Mouse (Mus musculus): Measurements from ENCODE around the gene Gm10277.

The Gm10277 gene

DNA sequence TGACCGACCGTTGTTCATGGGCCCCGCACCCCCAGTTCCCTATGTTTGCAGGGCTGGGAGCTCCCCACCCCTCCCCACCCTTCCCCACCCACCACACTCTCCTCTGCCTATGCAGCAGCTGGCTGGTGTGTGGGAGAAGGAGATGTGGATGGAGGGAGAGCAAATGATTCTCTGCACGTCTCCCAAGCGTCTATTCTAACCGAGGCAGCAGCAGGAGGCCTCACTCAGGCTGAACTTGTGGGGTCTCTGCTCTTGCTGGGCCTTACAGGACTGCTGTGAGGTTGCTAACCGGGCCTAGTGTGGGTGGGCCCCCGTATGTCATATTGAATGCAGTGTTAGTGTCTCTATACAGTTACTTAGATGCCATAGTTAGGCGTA is 12.9 kb upstream of the Gm10277 start:
- DNase-seq (ENCODE audit: low read depth, low spot score) = no peak

DNA sequence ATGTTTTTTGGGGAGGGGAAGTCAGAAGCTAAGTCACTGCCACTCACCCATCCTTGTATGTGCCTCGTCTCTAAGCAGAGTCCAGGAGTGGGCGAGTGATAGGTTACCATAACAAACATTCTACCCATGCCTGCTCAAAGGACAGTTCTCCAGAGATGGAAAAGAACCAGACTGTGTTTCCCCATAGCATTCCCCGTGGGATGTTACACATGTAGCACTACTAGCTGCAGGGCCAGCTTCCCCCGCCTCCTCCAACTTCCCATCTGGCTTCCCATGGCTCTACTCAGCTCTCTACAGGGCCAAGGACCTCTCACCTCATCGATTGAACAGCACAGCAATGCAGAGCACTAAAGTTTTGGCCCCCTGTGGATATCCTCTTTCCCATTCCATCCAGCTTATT is 7.7 kb upstream of the Gm10277 start:
- no peak for DNase-seq (ENCODE audit: low read depth, low spot score)

DNA sequence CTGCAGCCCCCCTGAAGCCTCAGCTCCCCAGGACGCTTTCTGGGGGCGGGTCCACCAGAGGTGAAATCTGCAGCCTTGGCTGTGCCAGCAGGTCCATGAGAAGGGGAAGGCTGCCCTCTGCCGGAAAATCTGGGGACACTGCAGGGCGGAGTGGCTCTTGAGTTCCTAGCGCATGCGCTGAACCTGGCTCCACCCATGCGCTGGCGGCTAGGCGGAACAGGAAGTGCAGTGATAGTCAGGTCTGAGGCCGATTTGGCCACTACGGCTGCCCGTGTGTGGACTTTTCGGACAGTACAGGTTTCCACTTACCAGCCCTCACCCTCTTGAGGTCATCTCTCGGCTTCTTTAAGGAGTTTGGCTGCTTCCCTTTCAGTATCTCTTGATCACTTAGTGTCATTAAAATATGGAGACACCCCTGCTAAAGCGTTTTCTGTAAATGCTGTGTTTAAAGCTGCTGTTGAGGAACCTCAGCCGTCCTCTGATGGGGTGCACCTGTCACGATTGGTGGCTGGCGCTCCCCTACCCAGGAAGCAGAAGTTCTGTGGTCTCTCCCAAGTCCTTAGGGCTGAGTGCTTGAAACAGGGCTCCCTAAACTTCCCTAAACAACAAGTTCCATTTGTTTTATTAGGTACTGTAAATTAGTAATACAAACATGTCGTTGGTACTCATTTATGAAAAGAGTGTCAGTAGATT is 5.8 kb upstream of the Gm10277 start:
- DNase-seq (ENCODE audit: low read depth, low spot score) = peak; percentile 95

DNA sequence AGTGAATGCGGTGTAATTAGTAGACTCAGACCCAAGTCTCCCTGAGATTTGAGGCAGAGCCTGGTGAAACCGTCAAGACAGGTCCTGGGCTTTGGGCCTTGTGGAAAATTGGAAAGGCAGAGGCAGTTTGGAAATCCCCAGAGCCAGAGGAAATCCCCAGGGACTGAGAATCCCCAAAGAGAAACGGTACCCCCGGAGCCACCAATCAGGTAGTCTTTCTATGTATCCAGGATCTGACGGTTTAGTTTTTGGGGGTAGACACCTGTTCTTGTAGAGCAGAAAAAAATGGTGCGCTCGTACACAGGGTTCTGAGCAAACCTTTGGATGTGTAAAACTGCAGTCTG is 5.0 kb upstream of the Gm10277 start:
- no peak for DNase-seq (ENCODE audit: low read depth, low spot score)

DNA sequence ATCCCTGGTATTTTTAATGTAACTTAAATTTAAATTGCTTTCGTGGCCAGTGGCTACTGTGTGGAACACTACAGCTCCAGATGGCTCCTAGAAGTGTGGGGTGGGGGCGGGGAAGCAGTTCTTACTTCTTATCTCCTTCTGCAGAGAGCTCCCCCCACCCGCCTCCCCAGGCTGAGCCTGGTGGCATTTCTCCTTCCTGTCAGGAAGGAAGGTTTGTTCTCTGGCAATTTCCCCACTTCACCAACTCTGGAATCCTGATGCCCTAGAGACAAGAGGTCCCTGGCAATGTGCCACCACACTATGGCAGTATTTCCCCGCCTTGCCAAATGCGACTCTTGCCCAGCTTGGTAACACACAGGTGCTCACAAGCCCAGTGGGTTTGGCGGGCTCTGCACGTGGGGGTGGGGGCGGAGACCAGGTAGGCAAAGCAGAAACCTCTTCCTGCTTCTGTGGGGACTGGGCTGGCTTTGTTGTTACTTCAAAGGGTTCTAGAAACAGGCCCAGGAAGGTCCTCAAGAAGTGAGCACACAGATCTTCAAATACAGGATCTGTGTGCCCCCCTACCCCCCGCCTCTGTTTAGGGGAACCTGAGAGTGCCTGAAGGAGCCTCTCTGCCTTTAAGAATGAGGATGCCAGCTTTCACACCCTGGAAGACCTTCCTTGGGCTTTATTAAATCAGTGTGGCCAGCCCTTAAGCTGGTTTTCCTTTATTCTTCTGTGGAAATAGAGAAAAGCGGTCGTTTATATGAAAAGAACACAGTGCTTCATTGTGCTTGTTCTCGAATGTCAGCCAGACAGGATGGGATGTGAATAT is 4.4 kb upstream of the Gm10277 start:
- DNase-seq (ENCODE audit: low read depth, low spot score) = no peak

DNA sequence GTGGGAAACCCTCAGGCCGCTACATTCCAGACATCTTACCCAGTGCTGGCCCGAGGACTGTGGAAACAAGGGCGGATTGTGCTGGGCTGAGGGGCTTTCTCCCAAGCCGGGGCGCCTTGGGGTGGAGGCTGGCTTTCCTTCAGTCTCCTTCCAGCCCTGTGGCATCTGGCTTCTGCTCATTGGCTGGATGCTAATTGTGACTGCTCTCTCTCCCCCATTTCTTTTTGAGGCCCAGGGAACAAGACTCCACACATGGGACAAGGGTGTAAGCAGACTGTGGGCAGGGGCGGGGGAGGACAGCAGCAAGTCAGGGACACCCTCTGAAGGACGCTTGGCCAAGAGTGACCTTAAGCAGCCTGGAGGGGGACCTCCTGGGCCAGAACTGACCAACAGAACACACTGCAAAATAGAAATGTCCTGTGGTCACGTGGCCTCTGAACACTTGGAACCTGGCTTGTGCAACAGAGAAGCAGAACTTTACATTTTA is 3.7 kb upstream of the Gm10277 start:
- DNase-seq (ENCODE audit: low read depth, low spot score) = no peak

DNA sequence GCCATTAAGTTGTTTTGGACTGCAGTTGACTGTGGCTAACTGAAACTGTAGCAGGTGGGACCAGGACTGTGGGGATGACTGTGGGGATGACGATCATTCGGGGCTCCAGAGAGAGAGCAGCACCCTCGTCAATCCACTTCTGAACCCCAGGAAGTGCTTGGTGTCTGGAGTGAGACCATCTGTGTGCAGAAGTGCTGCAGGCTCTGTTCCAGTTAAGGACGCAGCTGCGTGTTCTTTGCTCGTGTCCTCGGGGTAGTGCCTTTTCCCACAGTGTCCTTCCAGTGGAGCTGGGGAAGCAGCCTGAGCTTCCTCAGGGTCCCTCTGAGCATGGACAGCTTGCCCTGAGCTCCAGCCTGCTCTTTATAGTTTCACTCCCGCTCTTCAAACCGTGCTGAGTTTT is 2.7 kb upstream of the Gm10277 start:
- no peak for DNase-seq (ENCODE audit: low read depth, low spot score)

DNA sequence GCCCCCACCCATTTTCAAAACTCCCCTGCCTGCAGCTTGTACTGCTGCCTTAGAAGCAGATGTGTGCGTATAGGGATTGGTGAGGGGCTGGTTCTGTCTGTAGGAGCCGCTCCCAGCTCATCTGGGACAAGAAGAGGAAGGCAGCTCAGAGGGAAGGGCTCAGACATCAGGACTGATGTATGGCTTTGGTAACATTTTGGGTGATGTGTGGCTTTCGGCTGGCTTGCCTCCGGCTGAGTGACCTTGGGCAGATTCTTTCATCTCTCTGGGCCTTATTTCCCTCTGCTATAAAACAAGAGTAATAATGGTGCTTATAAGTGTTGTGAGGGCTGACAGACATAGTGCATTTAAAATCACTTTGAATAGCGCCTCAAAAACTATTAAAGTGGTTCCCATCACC is 2.0 kb upstream of the Gm10277 start:
- DNase-seq (ENCODE audit: low read depth, low spot score) = no peak

DNA sequence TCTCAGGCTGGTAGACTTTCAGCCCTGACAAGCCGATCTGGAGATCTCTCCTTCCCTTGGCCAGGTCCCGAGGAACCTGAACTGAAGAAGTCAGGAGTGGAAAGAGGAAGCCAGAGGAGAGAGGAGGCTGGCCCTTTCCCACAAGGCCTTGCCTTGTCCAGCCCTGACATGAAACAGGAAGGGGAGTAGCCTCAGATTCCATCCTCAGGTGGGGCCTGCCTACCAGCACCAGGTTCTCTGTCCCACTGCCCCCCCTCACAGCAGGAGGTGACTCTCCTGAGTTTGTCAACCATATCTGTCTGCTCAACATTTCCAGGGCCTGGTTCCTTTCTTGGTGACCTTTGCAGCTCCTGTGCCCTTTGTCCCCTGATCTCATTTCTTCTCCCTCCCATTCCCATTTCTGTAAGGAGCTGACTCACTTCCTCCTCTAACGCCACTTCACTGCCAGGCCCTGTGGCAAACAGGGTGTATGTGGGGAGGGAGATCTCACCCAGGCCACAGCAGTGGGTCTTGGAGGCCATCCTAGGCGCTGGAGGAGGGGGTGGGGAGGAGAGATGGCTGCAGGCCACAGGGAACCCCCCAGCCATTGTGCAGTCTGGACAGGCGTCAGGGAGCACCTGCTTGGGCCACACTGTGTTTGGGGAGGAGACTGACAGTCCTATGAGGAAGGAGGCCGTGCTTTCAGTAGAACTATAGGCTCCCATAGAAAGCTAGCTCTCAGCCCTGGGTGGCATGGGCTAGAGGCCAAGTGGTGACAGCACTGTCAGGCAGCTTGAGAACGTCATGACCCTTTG is 1.6 kb downstream of the Gm10277 start:
- DNase-seq (ENCODE audit: low read depth, low spot score) = no peak

DNA sequence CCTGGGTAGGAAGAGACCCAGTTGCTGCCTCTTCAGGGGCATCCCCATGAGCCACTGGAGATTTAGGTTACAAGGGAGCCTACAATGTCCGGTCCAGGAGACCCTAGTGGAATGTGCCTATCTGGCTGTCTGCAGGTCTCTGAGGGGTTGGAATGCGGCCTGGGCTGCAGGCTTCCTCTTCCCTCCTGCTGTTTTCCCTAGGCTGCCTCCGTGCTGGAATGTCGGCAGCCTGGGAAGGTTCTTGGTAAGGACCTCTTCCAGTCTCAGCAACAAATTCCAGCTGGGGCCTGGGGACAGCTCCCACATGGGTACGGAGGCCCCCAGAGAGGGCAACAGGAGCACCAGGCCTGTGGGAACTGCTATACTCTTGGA is 2.2 kb downstream of the Gm10277 start:
- no peak for DNase-seq (ENCODE audit: low read depth, low spot score)

DNA sequence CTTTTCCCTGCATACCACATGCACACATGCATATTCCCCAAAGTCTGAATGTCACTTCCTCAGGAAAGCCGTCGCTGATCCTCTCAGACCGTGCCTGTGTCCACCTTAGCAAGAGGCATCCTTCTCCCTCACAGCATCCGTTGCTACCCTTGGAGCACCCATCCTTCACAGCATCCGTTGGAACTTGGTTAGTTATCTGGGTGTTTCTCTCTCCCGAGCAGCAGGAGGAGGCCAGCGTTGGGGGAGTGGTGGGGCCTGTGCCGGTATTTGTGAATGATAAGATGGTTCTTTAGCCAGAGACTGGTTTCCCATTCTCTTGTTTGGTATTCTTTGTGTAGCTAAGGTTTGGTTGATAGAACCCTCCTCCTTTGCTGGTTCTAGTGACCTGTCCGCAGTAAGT is 2.7 kb downstream of the Gm10277 start:
- DNase-seq (ENCODE audit: low read depth, low spot score) = no peak

DNA sequence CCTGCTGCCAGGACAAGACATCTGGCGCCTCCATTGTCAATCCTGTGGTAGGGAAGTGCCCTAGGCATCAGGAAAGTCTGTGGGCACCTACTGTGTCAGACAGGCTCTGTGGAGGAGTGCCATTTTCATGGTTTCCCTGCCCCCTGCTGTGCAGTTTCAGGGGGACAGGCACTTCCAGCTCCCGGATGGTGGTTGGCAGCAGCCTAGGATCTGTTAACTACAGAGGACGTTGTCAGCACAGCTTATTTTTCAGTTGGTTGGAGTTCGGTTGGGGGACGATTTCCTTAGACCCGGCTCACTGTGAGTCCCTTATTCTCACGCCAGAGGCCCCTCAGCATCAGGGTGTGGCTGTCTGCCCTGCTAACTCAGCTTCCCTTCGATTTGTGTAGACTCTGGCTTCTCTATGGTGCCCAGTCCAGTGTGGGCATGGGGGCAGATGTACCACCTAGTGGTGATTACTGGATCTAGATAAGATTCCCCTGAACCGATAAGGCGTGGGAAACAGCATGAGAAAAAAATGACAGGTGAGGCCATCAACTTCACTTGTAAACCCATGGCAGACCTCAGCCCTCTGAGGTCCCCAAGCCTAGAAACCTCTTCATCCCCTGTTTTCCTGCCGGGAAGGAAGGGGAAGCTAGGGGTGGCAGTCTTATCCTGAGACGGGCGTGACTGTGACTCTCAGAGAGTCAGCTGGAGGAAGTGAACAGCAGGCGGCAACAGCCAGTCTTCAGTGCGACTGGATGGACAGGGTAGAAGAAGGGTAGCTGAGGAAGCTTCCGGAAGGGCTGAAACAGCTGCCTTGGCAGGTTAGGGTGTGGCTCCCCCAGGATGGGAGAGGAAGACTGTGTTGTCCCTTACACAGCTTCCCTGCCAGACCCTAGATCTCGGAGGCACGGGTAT is 3.5 kb downstream of the Gm10277 start:
- no peak for DNase-seq (ENCODE audit: low read depth, low spot score)

DNA sequence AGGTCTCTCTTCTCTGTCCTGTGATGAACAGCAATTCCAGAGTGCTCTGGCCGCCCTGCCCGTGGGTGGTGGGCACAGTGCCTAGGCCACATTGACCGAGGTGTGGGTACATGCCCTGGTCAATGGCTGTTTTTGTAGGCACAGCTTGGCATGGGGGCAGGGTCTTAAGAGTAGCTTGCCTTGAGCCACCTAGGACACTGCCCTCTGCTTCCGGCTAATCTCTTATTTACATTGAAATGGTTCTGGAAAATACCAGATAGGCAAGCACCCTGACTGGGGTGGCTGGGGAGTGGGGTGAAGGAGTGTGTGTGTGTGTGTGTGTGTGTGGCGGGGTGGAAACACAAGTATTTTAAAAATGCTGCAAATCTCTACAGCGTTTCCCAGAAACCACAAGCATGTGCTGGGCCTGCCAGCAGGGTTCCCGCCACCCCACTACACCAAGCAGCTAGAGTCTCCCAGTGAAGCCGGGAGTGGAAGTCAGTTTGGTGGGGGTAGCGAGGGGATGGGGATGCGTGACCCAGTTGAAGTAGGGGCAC is 4.3 kb downstream of the Gm10277 start:
- no peak for DNase-seq (ENCODE audit: low read depth, low spot score)

DNA sequence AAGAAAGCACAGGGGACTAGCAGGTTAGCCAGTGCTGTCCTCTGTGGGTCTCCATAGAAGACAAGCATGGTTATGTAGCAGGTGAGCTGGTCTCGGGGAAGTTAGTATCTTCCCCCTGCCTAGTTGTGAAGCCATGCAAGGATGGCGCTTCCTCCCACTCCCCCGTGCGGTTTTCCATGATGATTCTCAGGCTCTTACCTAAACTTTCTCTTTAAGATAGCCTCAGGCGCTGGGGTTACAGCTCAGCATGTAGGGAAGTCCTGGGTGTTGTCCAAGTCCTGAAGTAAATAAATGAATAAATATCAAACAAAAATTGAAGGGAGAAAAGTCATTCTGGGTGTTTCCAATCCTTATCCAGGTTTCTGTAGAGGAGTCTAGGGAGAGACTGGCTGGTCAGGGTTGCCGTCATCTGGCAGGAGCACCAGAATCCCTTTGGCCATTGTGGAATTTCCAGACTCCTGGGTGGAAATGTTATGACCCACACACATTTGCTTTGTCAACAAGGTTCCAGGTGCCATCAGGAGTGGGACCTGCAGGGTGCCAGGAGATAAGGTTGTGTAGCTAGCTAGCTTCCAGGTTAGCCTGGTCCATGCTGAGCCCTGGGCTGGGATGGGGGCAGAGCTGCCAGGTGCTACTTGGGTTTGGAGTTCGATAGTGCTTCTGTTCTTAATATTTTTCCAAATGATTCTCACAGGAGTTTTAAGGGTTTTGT is 5.3 kb downstream of the Gm10277 start:
- DNase-seq (ENCODE audit: low read depth, low spot score) = no peak

DNA sequence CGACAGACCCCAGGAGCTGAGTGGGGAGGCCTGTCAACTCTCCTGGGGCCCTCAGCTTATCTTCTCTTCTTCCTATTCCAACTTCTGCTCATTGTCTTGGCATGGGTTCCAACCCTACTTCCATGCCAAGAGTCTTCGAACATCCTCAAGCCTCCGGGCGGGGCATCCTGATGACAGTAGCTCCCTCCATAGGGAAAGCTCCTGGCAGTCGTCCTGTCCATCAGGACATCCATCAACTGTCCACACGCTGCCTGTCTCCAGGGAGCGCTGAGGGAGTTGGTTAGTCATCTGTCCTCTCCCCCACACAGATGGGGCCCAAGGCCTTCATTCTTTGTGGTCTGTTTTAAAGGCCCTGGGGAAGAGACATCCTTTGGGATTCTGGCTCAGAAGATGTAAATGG is 6.5 kb downstream of the Gm10277 start:
- DNase-seq (ENCODE audit: low read depth, low spot score) = no peak

DNA sequence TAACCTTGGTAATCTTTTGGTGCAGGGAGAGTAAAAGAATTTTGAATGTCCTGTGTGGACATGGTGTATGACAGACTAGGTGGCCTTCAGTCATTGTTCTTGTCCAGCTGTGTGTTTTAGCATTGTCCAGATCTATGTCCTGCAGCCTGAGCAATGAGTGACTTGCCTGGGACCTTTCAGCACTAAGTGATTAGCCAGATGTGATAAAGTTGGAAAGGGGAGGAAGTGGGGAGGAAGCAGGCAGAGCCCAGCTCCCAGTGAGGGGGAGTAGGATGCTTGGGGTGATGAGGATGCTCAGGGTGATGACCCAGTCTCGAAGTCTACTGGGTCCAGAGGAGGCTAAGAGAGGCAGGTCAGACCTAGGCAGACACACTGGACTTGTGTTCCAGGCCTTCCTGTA is 8.3 kb downstream of the Gm10277 start:
- no peak for DNase-seq (ENCODE audit: low read depth, low spot score)

DNA sequence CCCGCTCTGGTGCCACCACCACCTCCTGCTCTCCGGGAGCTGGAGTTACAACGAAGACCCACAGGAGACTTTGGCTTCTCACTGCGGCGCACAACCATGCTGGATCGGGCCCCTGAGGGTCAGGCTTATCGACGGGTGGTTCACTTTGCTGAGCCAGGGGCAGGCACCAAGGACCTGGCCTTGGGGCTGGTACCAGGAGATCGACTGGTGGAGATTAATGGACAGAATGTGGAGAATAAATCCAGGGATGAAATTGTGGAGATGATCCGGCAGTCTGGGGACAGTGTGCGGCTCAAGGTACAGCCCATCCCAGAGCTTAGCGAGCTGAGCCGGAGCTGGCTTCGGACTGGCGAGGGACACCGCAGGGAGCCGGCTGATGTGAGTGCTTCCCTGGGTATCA is 9.6 kb downstream of the Gm10277 start:
- no peak for DNase-seq (ENCODE audit: low read depth, low spot score)

DNA sequence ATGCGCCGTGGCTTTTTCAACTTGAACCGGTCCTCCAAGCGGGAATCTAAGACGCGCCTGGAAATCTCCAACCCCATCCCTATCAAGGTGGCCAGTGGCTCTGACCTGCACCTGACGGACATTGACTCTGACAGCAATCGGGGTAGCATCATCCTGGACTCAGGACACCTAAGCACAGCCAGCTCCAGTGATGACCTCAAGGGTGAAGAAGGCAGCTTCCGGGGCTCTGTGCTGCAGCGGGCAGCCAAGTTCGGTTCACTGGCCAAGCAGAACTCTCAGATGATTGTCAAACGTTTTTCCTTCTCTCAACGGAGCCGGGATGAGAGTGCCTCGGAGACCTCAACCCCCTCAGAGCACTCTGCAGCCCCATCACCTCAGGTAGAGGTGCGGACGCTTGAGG is 10.1 kb downstream of the Gm10277 start:
- no peak for DNase-seq (ENCODE audit: low read depth, low spot score)

DNA sequence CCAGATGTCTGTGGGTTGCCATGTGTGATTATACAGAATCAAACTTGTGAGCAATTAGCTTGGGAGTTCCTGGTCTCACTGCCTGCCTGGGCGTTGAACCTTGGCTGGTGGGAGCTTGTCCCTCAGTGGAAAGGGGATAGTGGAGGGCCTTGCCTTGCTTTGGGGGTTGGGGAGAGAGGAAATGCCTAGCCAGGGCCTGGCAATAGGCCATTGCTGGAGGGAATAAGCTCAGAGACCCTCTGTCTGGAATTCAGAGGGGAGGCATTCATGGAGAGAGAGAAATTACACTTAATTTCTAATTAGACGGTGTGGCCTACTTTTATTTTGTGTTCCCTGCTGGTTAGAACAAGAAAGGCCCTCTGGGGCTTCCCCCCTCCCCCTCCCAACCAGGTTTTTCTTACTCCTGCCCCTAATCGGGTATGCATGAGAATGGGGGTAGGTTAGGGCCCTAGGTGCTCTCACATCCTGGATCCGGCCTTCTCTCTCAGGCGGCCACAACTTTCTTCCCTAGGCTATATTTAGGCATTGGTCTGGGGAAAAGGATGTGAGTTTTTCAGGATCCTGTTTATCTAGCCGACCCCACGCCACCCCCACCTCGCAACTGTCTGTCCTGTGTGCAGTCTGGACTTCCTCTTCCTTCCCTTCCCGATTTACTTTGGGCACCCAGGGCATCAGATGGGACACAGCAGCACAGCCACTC is 11.7 kb downstream of the Gm10277 start:
- no peak for DNase-seq (ENCODE audit: low read depth, low spot score)
